Mouse (Mus musculus): ENCODE results near the gene Pepd. TPM values are rescaled to one million over a fixed set of nuclear protein-coding genes. Genes with fewer than 3 reads are reported as not detected.

Pepd gene
- 10 to 100 TPM; 26.0 to 27.1 TPM for total RNA-seq (2021)
- long read RNA-seq, experiment 1, transcript Pepd-201 (15 exons, 1,881 nt) = major isoform, 53 of 58 reads
- long read RNA-seq, experiment 1, partial matches to known transcripts = 1 of 58 reads
- long read RNA-seq, experiment 1, other reads (novel, unspliced or antisense) = 4 of 58 reads
- long read RNA-seq, experiment 2, transcript Pepd-201 (15 exons, 1,881 nt) = major isoform, 71 of 85 reads
- long read RNA-seq, experiment 2, partial matches to known transcripts = 9 of 85 reads
- long read RNA-seq, experiment 2, other reads (novel, unspliced or antisense) = 3 of 85 reads

GRCm38 (mm10) chr7:34911919-34912897 is at the start of gene Pepd:
Gene Pepd, plus strand, starts transcription at chr7:34912379.
- peak; percentile 90 for DNase-seq

DNA sequence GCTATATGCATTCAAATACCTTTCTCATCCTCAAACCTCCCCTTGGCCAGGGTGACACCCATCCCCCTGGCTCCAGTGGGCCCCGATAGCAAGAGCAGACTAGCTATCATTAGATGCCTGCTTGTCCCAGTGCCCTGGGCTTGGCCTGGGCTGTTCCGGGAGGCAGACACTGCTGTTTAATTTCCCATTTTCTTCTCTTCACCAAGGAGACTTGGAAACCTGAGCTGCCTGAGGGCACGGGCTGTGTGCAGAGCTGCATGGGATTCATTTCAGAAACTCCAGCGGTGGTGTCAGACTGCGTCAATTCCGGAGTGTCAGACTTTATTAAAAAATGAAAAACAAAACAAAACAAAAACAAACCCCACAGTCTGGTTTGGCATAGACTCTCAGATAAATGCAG is 44.9 kb upstream of the Pepd start:
- DNase-seq = no peak

DNA sequence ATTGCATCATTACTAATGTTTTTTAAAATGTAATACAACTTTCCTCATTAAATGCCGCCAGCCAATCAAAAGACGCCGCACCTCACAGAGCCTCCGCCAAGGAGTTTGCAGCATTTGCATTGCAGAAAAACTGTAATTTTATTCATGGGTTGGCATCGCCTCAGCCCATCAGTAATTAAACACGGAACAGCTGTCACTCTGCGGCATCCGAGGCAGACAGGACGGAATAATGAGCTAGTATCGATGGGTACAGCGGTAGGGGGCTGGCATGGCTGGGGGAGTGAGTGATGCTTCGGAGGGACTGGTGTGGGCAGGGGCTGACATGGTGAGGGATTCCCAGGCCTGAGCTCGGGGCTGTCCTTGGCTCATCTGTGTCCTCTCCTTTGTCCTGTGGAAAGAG is 42.5 kb upstream of the Pepd start:
- no peak for DNase-seq

GRCm38 (mm10) chr7:34876787-34877186 is 35.4 kb upstream of the Pepd start:
- no peak for DNase-seq

GRCm38 (mm10) chr7:34877820-34878219 is 34.4 kb upstream of the Pepd start:
- no peak for DNase-seq

- no peak for DNase-seq
Measured at GRCm38 (mm10) chr7:34888441-34888840, 23.7 kb upstream of the Pepd start.

- no peak for DNase-seq
Measured at GRCm38 (mm10) chr7:34888891-34889290, 23.3 kb upstream of the Pepd start.

DNA sequence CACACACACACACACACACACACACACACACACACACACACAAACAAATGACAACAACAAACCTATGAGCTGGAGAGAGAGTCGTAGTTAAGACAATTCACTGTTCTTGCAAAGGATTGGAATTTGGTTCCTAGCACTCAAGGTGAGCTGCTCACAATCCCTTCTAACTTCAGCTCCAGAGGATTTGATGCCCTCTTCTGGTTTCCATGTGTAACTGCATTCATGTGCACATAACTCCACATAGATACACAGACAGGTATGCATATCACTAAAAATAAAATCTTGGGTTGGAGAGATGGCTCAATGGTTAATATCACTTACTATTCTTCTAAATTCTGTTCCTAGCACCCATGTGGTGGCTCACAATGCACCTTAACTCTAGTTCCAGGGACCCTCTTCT is 19.3 kb upstream of the Pepd start:
- DNase-seq = no peak

DNA sequence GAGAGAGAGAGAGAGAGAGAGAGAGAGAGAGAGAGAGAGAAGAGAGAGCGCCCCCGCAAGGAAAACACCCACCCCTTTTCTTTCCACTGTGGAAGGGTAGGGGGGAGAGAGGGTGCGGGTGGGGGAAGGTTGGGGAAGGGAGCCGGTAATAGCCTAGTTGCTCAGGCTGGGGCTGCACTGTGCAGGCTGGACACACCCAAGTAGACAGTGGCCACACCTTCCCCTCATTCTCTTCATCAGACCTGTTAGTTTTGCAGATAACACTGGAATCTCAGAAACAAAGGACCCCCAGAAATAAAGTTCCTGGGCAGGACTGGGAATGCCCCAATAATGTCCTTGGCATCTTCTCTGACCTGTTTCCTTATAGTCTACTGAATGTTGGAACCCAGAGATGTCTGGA is 15.7 kb upstream of the Pepd start:
- DNase-seq = no peak

DNA sequence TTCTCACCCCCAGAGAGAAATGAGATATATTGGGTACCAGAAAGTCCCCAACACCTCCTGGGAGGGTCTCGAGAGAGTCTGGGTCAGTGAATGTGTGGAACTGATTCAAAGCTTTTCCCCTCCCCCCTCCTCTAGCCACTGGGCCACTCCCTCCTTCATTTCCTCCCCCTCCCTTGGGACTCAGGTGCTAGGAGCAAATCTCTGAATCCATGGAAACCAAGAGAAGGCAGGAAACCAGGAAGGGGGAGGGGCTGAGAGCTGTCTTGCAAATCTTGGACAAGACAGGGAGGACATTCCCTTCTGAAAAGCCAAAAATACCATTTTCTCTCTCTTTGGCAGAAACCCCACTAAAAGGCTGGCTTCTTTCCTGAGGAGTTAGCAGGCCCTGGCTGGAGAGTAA is 15.1 kb upstream of the Pepd start:
- no peak for DNase-seq

GRCm38 (mm10) chr7:34910096-34911066 is 1.8 kb upstream of the Pepd start:
- DNase-seq = no peak

- DNase-seq = no peak
Measured at GRCm38 (mm10) chr7:34913956-34914355, 1.8 kb downstream of the Pepd start.

- DNase-seq = no peak
Measured at GRCm38 (mm10) chr7:34915555-34915954, 3.4 kb downstream of the Pepd start.

DNA sequence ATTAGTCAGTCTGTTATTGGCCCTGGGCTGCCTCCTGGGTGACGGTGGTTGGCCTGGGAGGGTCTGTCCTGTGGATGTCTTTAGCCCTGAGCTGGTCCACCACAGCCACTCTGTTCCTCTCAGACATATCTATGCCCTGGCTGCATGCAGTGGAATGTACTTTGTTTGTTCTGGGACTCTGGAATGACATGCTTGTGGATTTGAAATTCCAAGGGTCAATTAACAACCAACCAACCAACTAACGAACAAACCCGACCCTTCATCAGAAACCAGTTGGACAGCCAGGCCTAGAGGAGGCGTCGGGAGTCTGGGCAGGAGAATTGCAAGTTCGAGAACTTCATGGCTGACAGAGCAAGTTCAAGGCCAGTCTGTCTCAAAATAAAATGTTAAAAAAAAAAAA is 5.4 kb downstream of the Pepd start:
- no peak for DNase-seq

GRCm38 (mm10) chr7:34917998-34918397 is 5.8 kb downstream of the Pepd start:
- no peak for DNase-seq

- DNase-seq = peak; percentile 40
Measured at GRCm38 (mm10) chr7:34918416-34918815, 6.2 kb downstream of the Pepd start.

GRCm38 (mm10) chr7:34919054-34919453 is 6.9 kb downstream of the Pepd start:
- no peak for DNase-seq

GRCm38 (mm10) chr7:34919809-34920208 is 7.6 kb downstream of the Pepd start:
- no peak for DNase-seq

- no peak for DNase-seq
Measured at GRCm38 (mm10) chr7:34925208-34925607, 13.0 kb downstream of the Pepd start.

GRCm38 (mm10) chr7:34925956-34926355 is 13.8 kb downstream of the Pepd start:
- no peak for DNase-seq

GRCm38 (mm10) chr7:34929614-34930262 is 17.6 kb downstream of the Pepd start:
- peak; percentile 61 for DNase-seq

Data from gastrocnemius, postnatal 25 days (tissue).